Mouse (Mus musculus): ENCODE measurements around the gene Ffar4.

The Ffar4 gene

GRCm38 (mm10) chr19:38096231-38096630 lies 640 bp upstream of the Ffar4 start:
- DNase-seq (ENCODE audit: low spot score in 2 of 2), result no peak

GRCm38 (mm10) chr19:38107871-38108270 lies 11.0 kb downstream of the Ffar4 start:
- no peak for DNase-seq (ENCODE audit: low spot score in 2 of 2)

GRCm38 (mm10) chr19:38109506-38110242 lies 12.8 kb downstream of the Ffar4 start:
- DNase-seq (ENCODE audit: low spot score in 2 of 2), result no peak

- DNase-seq (ENCODE audit: low spot score in 2 of 2), result no peak
Observed at GRCm38 (mm10) chr19:38111056-38111455, 14.2 kb downstream of the Ffar4 start.

GRCm38 (mm10) chr19:38112575-38112974 lies 15.7 kb downstream of the Ffar4 start:
- no peak for DNase-seq (ENCODE audit: low spot score in 2 of 2)

GRCm38 (mm10) chr19:38114834-38115491 lies 18.1 kb downstream of the Ffar4 start:
- no peak for DNase-seq (ENCODE audit: low spot score in 2 of 2)

- DNase-seq (ENCODE audit: low spot score in 2 of 2), result no peak
Observed at GRCm38 (mm10) chr19:38120123-38120760, 23.4 kb downstream of the Ffar4 start.

- DNase-seq (ENCODE audit: low spot score in 2 of 2), result no peak
Observed at GRCm38 (mm10) chr19:38123921-38124320, 27.1 kb downstream of the Ffar4 start.

GRCm38 (mm10) chr19:38124401-38125218 lies 27.7 kb downstream of the Ffar4 start:
- DNase-seq (ENCODE audit: low spot score in 2 of 2), result no peak

- no peak for DNase-seq (ENCODE audit: low spot score in 2 of 2)
Observed at GRCm38 (mm10) chr19:38125219-38125610, 28.3 kb downstream of the Ffar4 start, which contains the start of gene Rbp4. Rbp4 (minus strand) TSS chr19:38125281.

GRCm38 (mm10) chr19:38126656-38127055 lies 29.8 kb downstream of the Ffar4 start:
- no peak for DNase-seq (ENCODE audit: low spot score in 2 of 2)

- DNase-seq (ENCODE audit: low spot score in 2 of 2), result no peak
Observed at GRCm38 (mm10) chr19:38132481-38132880, 35.6 kb downstream of the Ffar4 start, which contains the start of gene Pde6c. Pde6c (plus strand) TSS chr19:38132781.

- DNase-seq (ENCODE audit: low spot score in 2 of 2), result no peak
Observed at GRCm38 (mm10) chr19:38133986-38134385, 37.1 kb downstream of the Ffar4 start.

GRCm38 (mm10) chr19:38134806-38135205 lies 37.9 kb downstream of the Ffar4 start:
- no peak for DNase-seq (ENCODE audit: low spot score in 2 of 2)

GRCm38 (mm10) chr19:38143540-38144271 lies 46.8 kb downstream of the Ffar4 start:
- DNase-seq (ENCODE audit: low spot score in 2 of 2), result no peak

GRCm38 (mm10) chr19:38156243-38156642 lies 59.4 kb downstream of the Ffar4 start:
- no peak for DNase-seq (ENCODE audit: low spot score in 2 of 2)

GRCm38 (mm10) chr19:38161648-38162354 lies 64.9 kb downstream of the Ffar4 start:
- DNase-seq (ENCODE audit: low spot score in 2 of 2), result no peak
